Mouse (Mus musculus) stomach, embryonic 16.5 days (tissue): ENCODE data around the gene Casp8ap2. TPM values are rescaled to one million over a fixed set of nuclear protein-coding genes. Genes with fewer than 3 reads are reported as not detected.

Experiments
- ATAC-seq: fragments of 200-750 bp; cut with Nextera tagmentation; 2 replicates; pipeline ENCODE4 v1.8.0; 2017; ENCODE audit warnings: moderate number of reproducible peaks, moderate TSS enrichment; ENCODE audit not compliant: insufficient read depth, low FRiP score
- H3K27ac ChIP-seq: fragments of 300-500 bp; sonication (generic); 2 replicates; pipeline ENCODE4 v1.5.1; 2014; ENCODE audit warnings: low read length
- H3K27me3 ChIP-seq: fragments of 300-500 bp; sonication (generic); 2 replicates; pipeline ENCODE4 v1.6.1; 2014; ENCODE audit warnings: low read length, control low read depth, mixed read lengths; ENCODE audit not compliant: control insufficient read depth, insufficient read depth
- H3K36me3 ChIP-seq: fragments of 300-500 bp; sonication (generic); 2 replicates; pipeline ENCODE4 v1.6.1; 2014; ENCODE audit warnings: low read length; ENCODE audit not compliant: control insufficient read depth, insufficient read depth
- H3K4me1 ChIP-seq: fragments of 300-500 bp; sonication (generic); 2 replicates; pipeline ENCODE4 v1.6.1; 2014; ENCODE audit warnings: low read length, control low read depth, mixed read lengths; ENCODE audit not compliant: control insufficient read depth, insufficient read depth
- H3K4me2 ChIP-seq: fragments of 300-500 bp; sonication (generic); 2 replicates; pipeline ENCODE4 v1.6.1; 2014; ENCODE audit warnings: low read depth, low read length, mixed read lengths
- H3K4me3 ChIP-seq: fragments of 300-500 bp; sonication (generic); replicated peaks from 2 replicates; pipeline ENCODE4 v1.5.1; 2014; ENCODE audit warnings: mild to moderate bottlenecking, low read length
- H3K9ac ChIP-seq: fragments of 300-500 bp; sonication (generic); 2 replicates; pipeline ENCODE4 v1.6.1; 2014; ENCODE audit warnings: low read length
- H3K9me3 ChIP-seq: fragments of 300-500 bp; sonication (generic); replicated peaks from 2 replicates; pipeline ENCODE4 v1.6.1; 2016; ENCODE audit warnings: low read length, control low read depth; ENCODE audit not compliant: control insufficient read depth
- WGBS: fragments of 180-500 bp; shearing (Covaris S2); extraction: QIAGEN DNeasy Blood & Tissue Kit; methylation state at CpG from one replicate; pipeline ENCODE4 v1.1.7; 2014; 5-methylcytosine and 5-hydroxymethylcytosine counted together
- polyA plus RNA-seq: library from polyadenylated mRNA; unstranded; fragments of >200 nt; fragmentation: Nextera tagmentation; extraction: Ambion mirVana; gene quantifications from 2 replicates; pipeline ENCODE4 v1.2.1, GENCODE M21; 2015

Casp8ap2 gene
- 33.7 and 41.0 TPM in 2 replicates for polyA plus RNA-seq

GRCm38 (mm10) chr4:32615034-32615881 lies at the start of gene Casp8ap2:
Gene Casp8ap2 (plus strand): TSS chr4:32615451.
- Histone ChIP-seq H3K36me3 (no peaks in the 10 kb centered on the region), H3K27me3 (no peaks in the 10 kb centered on the region), H3K9ac (peak within 1 kb of the TSS; percentile 87), H3K4me1 (peaks cover 6% of the 10 kb centered on the region; the same call in 1 of the 2 replicates), H3K4me3 (peak within 1 kb of the TSS; percentile 79), H3K4me2 (peak within 1 kb of the TSS; percentile 62), H3K27ac (peak within 1 kb of the TSS; percentile 87), H3K9me3 (no peaks in the 10 kb centered on the region)
- peak; percentile 99 for ATAC-seq
- 0% methylated on average over 66 of the region's 67 CpGs for WGBS

- H3K4me1 ChIP-seq, result peaks cover 11% of the 10 kb centered on the region; the same call in 1 of the 2 replicates
- no peak overlapping the region for H3K9ac ChIP-seq
- no peaks in the 10 kb centered on the region for H3K27me3 ChIP-seq
- H3K4me3 ChIP-seq, result no peak overlapping the region
- H3K36me3 ChIP-seq, result no peaks in the 10 kb centered on the region
- no peaks in the 10 kb centered on the region for H3K9me3 ChIP-seq
- ATAC-seq, result no peak
- H3K4me2 ChIP-seq, result no peak overlapping the region
- 73% methylated on average over 4 of the region's 4 CpGs for WGBS
- no peak overlapping the region for H3K27ac ChIP-seq
These were observed 46.2 kb upstream of the Casp8ap2 start for GRCm38 (mm10) chr4:32569054-32569453.

- no peak overlapping the region for H3K4me3 ChIP-seq
- 0 out of 2 replicates have a peak overlapping the region, but pooled peaks have one; percentile 1 for H3K9ac ChIP-seq
- H3K27ac ChIP-seq, result no peak overlapping the region; the same call in 1 of the 2 replicates
- H3K36me3 ChIP-seq, result no peaks in the 10 kb centered on the region
- 0 out of 2 replicates have a peak overlapping the region, but pooled peaks have one; percentile 5 for H3K4me2 ChIP-seq
- H3K4me1 ChIP-seq, result peaks cover 11% of the 10 kb centered on the region; the same call in 1 of the 2 replicates
- H3K27me3 ChIP-seq, result no peaks in the 10 kb centered on the region
- ATAC-seq, result peak; percentile 9; the same call in 1 of the 2 replicates
- 37% methylated on average over 17 of the region's 17 CpGs for WGBS
- no peaks in the 10 kb centered on the region for H3K9me3 ChIP-seq
These were observed 45.0 kb upstream of the Casp8ap2 start for GRCm38 (mm10) chr4:32569995-32570938.

GRCm38 (mm10) chr4:32570939-32571317 lies 44.3 kb upstream of the Casp8ap2 start:
- H3K4me1 ChIP-seq, result peaks cover 11% of the 10 kb centered on the region; the same call in 1 of the 2 replicates
- no peak for ATAC-seq
- no peaks in the 10 kb centered on the region for H3K36me3 ChIP-seq
- no peaks in the 10 kb centered on the region for H3K9me3 ChIP-seq
- H3K4me2 ChIP-seq, result 0 out of 2 replicates have a peak overlapping the region, but pooled peaks have one; percentile 5
- no peak overlapping the region for H3K9ac ChIP-seq
- no peak overlapping the region; the same call in 1 of the 2 replicates for H3K27ac ChIP-seq
- 46% methylated on average over 8 of the region's 8 CpGs for WGBS
- no peaks in the 10 kb centered on the region for H3K27me3 ChIP-seq
- H3K4me3 ChIP-seq, result no peak overlapping the region

GRCm38 (mm10) chr4:32571441-32571840 lies 43.8 kb upstream of the Casp8ap2 start:
- no peak overlapping the region for H3K27ac ChIP-seq

GRCm38 (mm10) chr4:32572118-32572517 lies 43.1 kb upstream of the Casp8ap2 start:
- H3K4me1 ChIP-seq, result peaks cover 11% of the 10 kb centered on the region; the same call in 1 of the 2 replicates
- 61% methylated on average over 1 of the region's 1 CpGs for WGBS
- no peaks in the 10 kb centered on the region for H3K36me3 ChIP-seq
- H3K27me3 ChIP-seq, result no peaks in the 10 kb centered on the region
- H3K9ac ChIP-seq, result no peak overlapping the region
- H3K4me2 ChIP-seq, result no peak overlapping the region
- peak; percentile 71; the same call in 1 of the 2 replicates for ATAC-seq
- no peak overlapping the region for H3K27ac ChIP-seq
- no peaks in the 10 kb centered on the region for H3K9me3 ChIP-seq
- no peak overlapping the region for H3K4me3 ChIP-seq

More at GRCm38 (mm10) chr4:32571441-32571840, 43.8 kb upstream of the Casp8ap2 start:
- peaks cover 11% of the 10 kb centered on the region; the same call in 1 of the 2 replicates for H3K4me1 ChIP-seq
- H3K4me3 ChIP-seq, result no peak overlapping the region
- no peak for ATAC-seq
- H3K36me3 ChIP-seq, result no peaks in the 10 kb centered on the region
- no peak overlapping the region for H3K4me2 ChIP-seq
- WGBS, result 49% methylated on average over 3 of the region's 3 CpGs
- H3K9me3 ChIP-seq, result no peaks in the 10 kb centered on the region
- H3K27me3 ChIP-seq, result no peaks in the 10 kb centered on the region
- H3K9ac ChIP-seq, result no peak overlapping the region

- Histone ChIP-seq H3K4me2 (no peak overlapping the region), H3K27me3 (no peaks in the 10 kb centered on the region), H3K27ac (no peak overlapping the region), H3K9ac (no peak overlapping the region), H3K9me3 (no peaks in the 10 kb centered on the region), H3K4me3 (no peak overlapping the region), H3K4me1 (peaks cover 11% of the 10 kb centered on the region; the same call in 1 of the 2 replicates), H3K36me3 (no peaks in the 10 kb centered on the region)
- no peak for ATAC-seq
- WGBS, result 78% methylated on average over 5 of the region's 5 CpGs
These were observed 41.7 kb upstream of the Casp8ap2 start for GRCm38 (mm10) chr4:32573586-32573985.

- Histone ChIP-seq H3K27me3 (no peaks in the 10 kb centered on the region), H3K9me3 (no peaks in the 10 kb centered on the region), H3K9ac (no peak overlapping the region), H3K4me3 (no peak overlapping the region), H3K4me2 (no peak overlapping the region), H3K27ac (no peak overlapping the region), H3K36me3 (no peaks in the 10 kb centered on the region), H3K4me1 (peaks cover 11% of the 10 kb centered on the region; the same call in 1 of the 2 replicates)
- ATAC-seq, result no peak
- 86% methylated on average over 1 of the region's 1 CpGs for WGBS
These were observed 40.6 kb upstream of the Casp8ap2 start for GRCm38 (mm10) chr4:32574604-32575003.
